Mouse (Mus musculus) limb, embryonic 14.5 days (tissue): ENCODE measurements around the gene Nf2. TPM values are rescaled to one million over a fixed set of nuclear protein-coding genes. Genes with fewer than 3 reads are reported as not detected.
A peak's percentile ranks its signal among the peaks of the same experiment; 100 is the strongest.

ENCODE experiments used
- ATAC-seq: fragments of 200-750 bp; cut with Nextera tagmentation; 2 replicates; pipeline ENCODE4 v1.8.0; 2017; ENCODE audit warnings: low read depth, moderate number of reproducible peaks, moderate TSS enrichment; ENCODE audit not compliant: low FRiP score
- DNase-seq: peaks from one replicate; pipeline ENCODE4 v3.0.0-alpha.2; 2015; ENCODE audit warnings: low spot score
- H3K27ac ChIP-seq: fragments of 300-500 bp; sonication (generic); replicated peaks from 2 replicates; pipeline ENCODE4 v1.5.1; 2014; ENCODE audit warnings: low read depth, mild to moderate bottlenecking, low read length, moderate library complexity, mixed read lengths
- H3K27me3 ChIP-seq: fragments of 300-500 bp; sonication (generic); 2 replicates; pipeline ENCODE4 v1.6.1; 2014; ENCODE audit warnings: low read length, mixed read lengths; ENCODE audit not compliant: control insufficient read depth, insufficient read depth
- H3K36me3 ChIP-seq: fragments of 300-500 bp; sonication (generic); 2 replicates; pipeline ENCODE4 v1.6.1; 2014; ENCODE audit warnings: mild to moderate bottlenecking, low read length, moderate library complexity, mixed read lengths; ENCODE audit not compliant: control insufficient read depth, insufficient read depth
- H3K4me1 ChIP-seq: fragments of 300-500 bp; sonication (generic); 2 replicates; pipeline ENCODE4 v1.6.1; 2014; ENCODE audit warnings: antibody characterized with exemption, low read length, mixed read lengths; ENCODE audit not compliant: control insufficient read depth, insufficient read depth
- H3K4me2 ChIP-seq: fragments of 300-500 bp; sonication (generic); replicated peaks from 2 replicates; pipeline ENCODE4 v1.6.1; 2014; ENCODE audit warnings: low read depth, mild to moderate bottlenecking, low read length, moderate library complexity; ENCODE audit not compliant: severe bottlenecking
- H3K4me3 ChIP-seq: fragments of 300-500 bp; sonication (generic); replicated peaks from 2 replicates; pipeline ENCODE4 v1.5.1; 2014; ENCODE audit warnings: low read length
- H3K9ac ChIP-seq: fragments of 300-500 bp; sonication (generic); 2 replicates; pipeline ENCODE4 v1.6.1; 2014; ENCODE audit warnings: mild to moderate bottlenecking, low read depth, low read length, moderate library complexity; ENCODE audit not compliant: severe bottlenecking
- H3K9me3 ChIP-seq: fragments of 300-500 bp; sonication (generic); 2 replicates; pipeline ENCODE4 v1.6.1; 2016; ENCODE audit warnings: low read length; ENCODE audit not compliant: control insufficient read depth
- POLR2A ChIP-seq: fragments of 200-500 bp; IDR thresholded peaks from 2 replicates; pipeline ENCODE4 v1.8.0; 2012; ENCODE audit warnings: inconsistent platforms, mild to moderate bottlenecking, moderate library complexity, borderline replicate concordance; ENCODE audit not compliant: insufficient read depth, insufficient read length; ENCODE audit errors: extremely low read depth
- WGBS: fragments of 180-500 bp; shearing (Covaris S2); extraction: QIAGEN DNeasy Blood & Tissue Kit; methylation state at CpG from one replicate; pipeline ENCODE4 v1.1.7; 2014; 5-methylcytosine and 5-hydroxymethylcytosine counted together
- polyA plus RNA-seq, 2 experiments: library from polyadenylated mRNA; depleted of rRNA in 1 of 2; stranded (reverse) in 1 of 2; unstranded in 1 of 2; fragments of >200 nt; fragmentation: Nextera tagmentation in 1 of 2; extraction: Ambion mirVana in 1 of 2; gene quantifications; 2 replicates each; pipeline versions ENCODE4 v1.2.1 to v1.2.3; 2012 to 2014

Nf2 gene
- polyA plus RNA-seq, 2 experiments = 37.7 to 64.9 TPM

DNA sequence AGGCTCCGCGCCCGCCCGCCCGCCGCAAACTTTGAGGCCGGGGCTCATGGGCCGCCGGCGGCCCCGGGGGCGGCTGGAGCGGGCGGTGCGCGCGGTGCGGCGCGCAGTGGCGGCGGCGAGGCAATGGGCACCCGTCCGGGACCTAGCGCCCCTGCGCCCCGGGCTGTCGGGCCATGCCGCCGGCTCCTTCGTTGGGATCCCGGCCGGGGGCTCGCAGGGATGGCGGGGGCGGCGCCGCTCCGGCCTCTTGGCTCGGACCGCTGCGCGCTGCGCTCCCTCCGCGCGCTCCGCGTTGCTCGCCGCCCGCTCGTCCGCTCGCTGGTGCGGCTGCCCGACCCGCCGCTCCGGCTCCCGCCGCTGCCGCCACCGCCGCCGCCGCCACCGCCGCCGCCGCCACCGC is 102.6 kb downstream of the Nf2 start, which contains the start of gene Cabp7:
Gene Cabp7 (minus strand): TSS at position 46 of the 400 bp plus-strand sequence.
- H3K4me1 ChIP-seq = peaks cover 5% of the 10 kb centered on the region; the same call in 1 of the 2 replicates
- H3K27ac ChIP-seq = no peak within 1 kb of the TSS
- ATAC-seq (no peak), DNase-seq (no peak)
- H3K4me2 ChIP-seq = peak within 1 kb of the TSS; percentile 95
- H3K9ac ChIP-seq = peak within 1 kb of the TSS; percentile 31; the same call in 1 of the 2 replicates
- H3K36me3 ChIP-seq = no peaks in the 10 kb centered on the region
- WGBS = 0% methylated on average over 1 of the region's 73 CpGs
- no peaks in the 10 kb centered on the region for H3K9me3 ChIP-seq
- H3K27me3 ChIP-seq = peaks cover 66% of the 10 kb centered on the region
- peak within 1 kb of the TSS; percentile 47 for H3K4me3 ChIP-seq
- no peak for TF ChIP-seq POLR2A

DNA sequence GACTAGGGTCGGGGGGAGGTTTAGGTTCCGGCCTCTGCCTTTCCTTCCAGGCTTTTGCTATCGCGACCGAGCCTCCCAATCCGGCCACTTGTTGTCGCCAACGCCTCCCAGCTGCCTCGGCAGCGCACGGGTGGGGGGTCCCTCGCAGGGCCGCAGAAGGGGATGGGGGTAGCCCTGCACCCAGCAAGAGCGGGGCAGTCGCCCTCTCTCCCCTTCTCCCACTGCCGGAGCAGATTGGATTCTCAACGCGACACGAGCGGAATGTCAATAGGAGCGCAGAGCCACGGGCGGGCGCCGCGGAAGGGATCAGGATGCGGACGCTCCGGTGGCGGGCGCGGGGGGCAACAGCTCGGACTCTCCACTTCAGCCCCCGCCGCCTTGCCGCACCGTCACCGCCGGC is 103.4 kb downstream of the Nf2 start:
- WGBS = 0% methylated on average over 17 of the region's 39 CpGs
- TF ChIP-seq POLR2A = no peak
- Histone ChIP-seq H3K27ac (no peak overlapping the region), H3K9me3 (no peaks in the 10 kb centered on the region), H3K4me2 (peak overlapping the region; percentile 95), H3K4me3 (peak overlapping the region; percentile 47), H3K27me3 (peaks cover 66% of the 10 kb centered on the region), H3K9ac (peak overlapping the region; percentile 31; the same call in 1 of the 2 replicates), H3K4me1 (peaks cover 5% of the 10 kb centered on the region; the same call in 1 of the 2 replicates), H3K36me3 (no peaks in the 10 kb centered on the region)
- no peak for DNase-seq
- no peak for ATAC-seq

DNA sequence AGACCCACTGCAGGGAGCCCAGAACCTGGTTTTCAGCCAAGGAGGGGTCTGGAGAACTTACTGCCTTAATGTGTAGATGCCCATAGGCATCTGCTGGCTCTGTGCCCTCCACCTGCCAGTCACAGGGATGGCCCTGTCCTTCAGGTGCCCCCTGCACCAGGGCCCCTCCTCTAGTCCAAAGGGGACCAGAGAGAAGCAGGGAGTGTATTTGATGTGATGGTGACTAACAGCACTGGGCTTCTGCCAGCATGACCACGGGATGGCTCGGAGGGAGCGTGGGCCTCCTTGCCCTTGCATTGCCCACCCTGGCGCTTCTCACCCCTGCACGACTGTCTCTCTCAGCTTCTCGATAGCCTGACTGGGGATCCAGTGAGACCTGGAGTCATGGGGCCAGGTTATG is 104.6 kb downstream of the Nf2 start:
- H3K4me2 ChIP-seq = no peak overlapping the region
- no peak overlapping the region for H3K9ac ChIP-seq
- DNase-seq (no peak), ATAC-seq (no peak)
- 62% methylated on average over 6 of the region's 6 CpGs for WGBS
- no peak overlapping the region for H3K4me3 ChIP-seq
- H3K27ac ChIP-seq = no peak overlapping the region
- H3K27me3 ChIP-seq = peaks cover 58% of the 10 kb centered on the region
- no peaks in the 10 kb centered on the region for H3K36me3 ChIP-seq
- no peaks in the 10 kb centered on the region for H3K9me3 ChIP-seq
- H3K4me1 ChIP-seq = peaks cover 5% of the 10 kb centered on the region; the same call in 1 of the 2 replicates
- no peak for TF ChIP-seq POLR2A

DNA sequence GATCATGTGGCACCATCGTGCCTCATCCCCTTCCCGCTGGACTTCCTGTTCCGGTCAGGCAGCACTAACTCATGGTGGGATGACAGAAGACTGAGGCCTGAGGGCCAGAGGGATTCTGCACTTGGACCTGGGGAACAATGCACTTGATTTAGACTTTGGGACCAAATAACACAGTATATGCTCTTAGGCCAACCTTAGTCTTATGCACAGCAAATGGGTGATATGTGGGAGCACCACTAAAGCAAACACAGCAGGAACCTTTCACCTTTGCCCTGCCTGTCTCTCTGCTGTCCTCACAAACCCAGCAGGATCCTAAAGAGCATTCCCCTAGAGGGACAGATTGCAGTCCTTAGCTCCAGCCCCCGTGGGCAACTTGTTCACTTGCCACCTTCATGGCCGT is 108.6 kb downstream of the Nf2 start:
- Histone ChIP-seq H3K9ac (no peak overlapping the region), H3K27me3 (peaks cover 21% of the 10 kb centered on the region), H3K27ac (no peak overlapping the region), H3K4me1 (no peaks in the 10 kb centered on the region; the same call in 1 of the 2 replicates), H3K9me3 (no peaks in the 10 kb centered on the region), H3K36me3 (peaks cover 4% of the 10 kb centered on the region; the same call in 1 of the 2 replicates), H3K4me3 (no peak overlapping the region), H3K4me2 (no peak overlapping the region)
- ATAC-seq (no peak), DNase-seq (no peak)
- TF ChIP-seq POLR2A = no peak
- 63% methylated on average over 5 of the region's 5 CpGs for WGBS

DNA sequence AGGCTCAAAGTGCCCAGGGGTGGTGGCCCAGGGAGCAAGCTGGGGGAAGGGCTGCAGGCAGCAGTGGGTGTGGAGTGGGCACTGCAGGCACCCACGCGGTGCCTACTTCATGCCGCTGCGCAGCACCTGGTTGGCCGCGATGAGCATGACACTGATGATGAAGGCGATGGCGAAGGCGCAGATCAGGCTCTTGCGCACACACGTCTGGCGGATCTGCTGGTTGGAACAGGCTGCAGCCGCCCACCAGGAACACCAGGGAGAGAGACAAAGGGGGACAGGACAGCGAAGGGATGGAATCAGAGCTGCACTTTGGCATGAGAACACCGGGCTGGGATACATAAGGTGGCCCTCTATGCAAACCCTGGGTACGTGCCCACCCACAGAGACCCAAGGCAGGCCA is 110.6 kb downstream of the Nf2 start:
- Histone ChIP-seq H3K4me3 (no peak overlapping the region), H3K4me2 (no peak overlapping the region), H3K36me3 (peaks cover 4% of the 10 kb centered on the region; the same call in 1 of the 2 replicates), H3K4me1 (no peaks in the 10 kb centered on the region), H3K9ac (no peak overlapping the region), H3K27ac (no peak overlapping the region), H3K27me3 (peaks cover under 1% of the 10 kb centered on the region), H3K9me3 (no peaks in the 10 kb centered on the region)
- no peak for ATAC-seq
- no peak for TF ChIP-seq POLR2A
- no peak for DNase-seq
- WGBS = 93% methylated on average over 16 of the region's 16 CpGs

DNA sequence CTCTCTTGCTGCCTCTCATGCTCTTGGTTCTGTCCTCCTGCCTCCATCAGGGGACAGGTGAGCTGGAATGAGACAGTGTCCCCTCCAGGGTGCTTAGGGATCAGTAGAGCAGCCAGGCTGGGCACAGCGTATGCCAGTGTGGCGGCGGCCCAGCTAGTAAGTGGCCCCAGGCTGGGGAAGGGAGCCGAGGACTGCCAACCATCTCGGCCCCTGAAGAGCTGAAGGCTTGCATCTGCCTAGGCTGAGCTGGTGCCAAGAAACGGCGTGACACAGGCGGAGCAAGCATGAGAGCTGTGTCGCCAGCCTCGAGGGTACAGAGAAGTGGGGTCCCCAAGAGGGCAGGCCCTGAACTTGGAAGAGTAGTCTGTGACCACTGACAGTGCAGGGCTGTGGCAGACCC is 111.7 kb downstream of the Nf2 start:
- WGBS = 79% methylated on average over 10 of the region's 10 CpGs
- no peaks in the 10 kb centered on the region; the same call in 1 of the 2 replicates for H3K27me3 ChIP-seq
- peaks cover 6% of the 10 kb centered on the region; the same call in 1 of the 2 replicates for H3K36me3 ChIP-seq

More for the DNA sequence above, 111.7 kb downstream of the Nf2 start:
- H3K9ac ChIP-seq = no peak overlapping the region
- TF ChIP-seq POLR2A = no peak
- ATAC-seq = no peak
- H3K27ac ChIP-seq = no peak overlapping the region
- no peak overlapping the region for H3K4me3 ChIP-seq
- H3K9me3 ChIP-seq = no peaks in the 10 kb centered on the region
- H3K4me1 ChIP-seq = no peaks in the 10 kb centered on the region
- DNase-seq = no peak
- no peak overlapping the region for H3K4me2 ChIP-seq
